Mouse (Mus musculus): ENCODE data around the gene Ackr2.

DNA sequence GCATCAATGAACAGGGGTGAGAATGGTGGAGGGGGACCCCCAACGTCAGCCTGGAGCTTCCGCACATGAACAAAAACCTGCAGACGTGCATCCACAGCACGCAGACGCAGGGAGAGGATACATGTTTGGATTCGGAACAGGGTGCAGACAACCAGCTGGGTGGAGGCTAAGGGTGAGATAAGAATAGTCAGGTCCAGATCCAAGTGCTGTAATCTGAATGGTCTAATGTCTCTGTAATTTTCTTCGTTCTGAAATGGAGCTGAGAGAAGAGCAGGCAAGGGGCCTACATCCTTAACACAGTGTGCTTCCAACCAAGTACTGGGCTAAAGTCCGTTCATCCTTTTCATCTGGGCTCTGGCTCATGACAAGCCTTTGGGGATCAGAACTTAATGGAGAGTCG lies 6.9 kb upstream of the Ackr2 start:
- TF ChIP-seq CTCF (IDR thresholded peaks at IDR 0.05; ENCODE audit: control insufficient read depth, insufficient read depth, insufficient replicate concordance, low read depth, low read length) = no peak
- TF ChIP-seq POLR2A (IDR thresholded peaks at IDR 0.05; ENCODE audit: control insufficient read depth, low read depth, low read length) = no peak
